Mouse (Mus musculus) ES-CJ7 (cell line): ENCODE results near the gene Crtap.
"Not testable (repeated sequence)": the region's sequence is repeated elsewhere in the genome, so short reads cannot be mapped to it uniquely, and the experiment has no call there.

Experiments used
- DNase-seq: peaks from one replicate; pipeline ENCODE4 v3.0.0; 2011; ENCODE audit warnings: low read depth, low spot score

Crtap gene

GRCm38 (mm10) chr9:114395258-114395657, 4.8 kb upstream of the Crtap start:
- DNase-seq: peak; percentile 87

- no peak for DNase-seq
Measured at GRCm38 (mm10) chr9:114394677-114395076, 4.2 kb upstream of the Crtap start.

GRCm38 (mm10) chr9:114394136-114394535, 3.7 kb upstream of the Crtap start:
- peak; percentile 85 for DNase-seq

- peak; percentile 75 for DNase-seq
Measured at GRCm38 (mm10) chr9:114390749-114391075, 237 bp upstream of the Crtap start.

DNA sequence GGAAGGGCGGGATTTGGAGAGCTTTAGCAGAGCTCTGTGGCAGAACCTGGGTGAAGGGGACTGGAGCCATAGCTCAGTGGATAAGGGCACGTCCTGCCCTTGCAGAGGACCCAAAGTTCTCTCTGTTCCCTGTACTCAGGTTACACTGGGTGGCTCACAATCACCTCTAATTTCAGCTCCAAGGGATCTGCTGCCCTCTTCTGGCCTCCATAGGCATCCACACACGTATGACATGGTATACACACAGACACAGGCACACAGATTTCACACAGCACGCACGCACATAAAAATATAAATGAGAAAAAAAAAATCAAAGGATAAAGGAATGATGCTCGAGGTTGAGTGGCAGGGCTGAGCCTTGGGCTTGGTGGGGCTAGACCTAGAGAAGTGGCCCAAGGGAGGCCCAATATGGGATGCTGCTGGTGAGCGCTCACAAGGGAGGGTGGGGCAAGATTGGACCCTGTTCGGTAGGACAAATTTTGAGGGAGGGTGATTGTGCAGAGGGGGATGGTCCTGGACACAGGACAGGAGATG, 1.0 kb downstream of the Crtap start:
- peak; percentile 80 for DNase-seq

DNA sequence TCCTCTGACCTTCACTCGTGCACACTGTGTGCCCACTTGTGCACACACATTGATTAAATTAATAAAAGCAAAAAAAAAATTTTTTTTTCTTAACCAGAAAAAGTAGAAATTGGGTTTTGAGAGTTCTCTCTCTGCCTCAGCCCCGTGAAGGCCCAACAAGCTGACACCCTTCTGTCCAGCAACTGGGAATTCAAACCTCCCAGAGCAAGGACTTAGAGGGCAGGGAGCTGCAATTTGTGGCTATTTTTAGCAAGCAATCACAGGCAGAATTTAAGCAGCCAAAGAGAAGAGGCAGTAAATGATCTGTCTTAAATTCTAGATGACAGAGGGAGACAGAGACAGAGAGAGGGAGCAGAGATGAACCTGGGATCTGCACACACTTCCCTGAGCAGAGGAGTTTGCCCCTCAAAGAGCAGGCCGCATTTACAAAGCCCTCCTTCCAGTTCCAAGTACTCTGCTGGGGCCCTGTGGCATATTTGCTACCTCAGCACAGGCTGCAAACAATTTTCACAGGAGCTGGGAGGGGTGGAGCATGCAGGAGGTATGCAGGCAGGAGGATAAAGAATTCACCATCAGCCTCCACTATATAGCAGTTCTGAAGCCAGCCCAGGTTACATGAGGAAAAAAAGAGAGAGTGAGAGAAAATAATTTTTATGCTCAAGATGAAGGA, 1.6 kb downstream of the Crtap start:
- DNase-seq: no peak

GRCm38 (mm10) chr9:114388288-114388687, 2.2 kb downstream of the Crtap start:
- no peak for DNase-seq

DNA sequence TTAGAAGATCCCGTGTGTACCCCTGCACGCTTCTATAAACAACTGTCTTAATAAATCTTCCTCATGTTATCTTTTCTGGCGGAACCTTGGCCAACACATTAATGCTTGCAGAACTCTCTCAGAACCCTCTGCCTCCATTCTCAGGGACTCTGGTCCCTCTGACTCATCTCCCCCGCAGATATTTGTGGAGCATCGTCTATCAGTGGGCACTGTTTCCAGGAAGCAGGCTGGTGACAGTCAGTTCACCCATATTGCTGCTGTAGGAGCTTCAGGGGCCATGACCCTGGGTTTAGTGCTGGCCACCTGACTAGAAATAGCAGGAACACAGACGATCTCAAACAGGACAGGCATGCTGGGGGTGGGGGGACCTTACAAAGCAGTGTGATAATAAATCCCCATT, 3.4 kb downstream of the Crtap start:
- DNase-seq: no peak

DNA sequence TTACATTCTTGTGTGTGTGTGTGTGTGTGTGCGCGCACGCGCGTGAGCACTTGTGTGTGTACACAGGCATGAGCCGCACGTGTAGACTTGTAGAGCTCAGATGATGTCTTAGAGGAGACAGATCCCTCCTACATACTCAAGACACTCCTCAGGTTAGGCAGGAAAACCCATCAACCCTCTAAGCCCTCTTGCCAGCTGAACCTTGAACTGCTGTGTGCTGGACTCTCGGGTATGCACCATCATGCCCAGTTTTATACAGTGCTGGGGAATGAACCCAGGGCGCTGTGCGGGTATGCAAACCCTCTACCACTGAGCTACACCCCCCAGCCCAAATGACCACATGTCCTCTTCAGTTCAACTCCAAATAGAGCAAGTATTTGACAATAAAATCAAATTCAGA, 5.3 kb downstream of the Crtap start:
- DNase-seq: no peak

DNA sequence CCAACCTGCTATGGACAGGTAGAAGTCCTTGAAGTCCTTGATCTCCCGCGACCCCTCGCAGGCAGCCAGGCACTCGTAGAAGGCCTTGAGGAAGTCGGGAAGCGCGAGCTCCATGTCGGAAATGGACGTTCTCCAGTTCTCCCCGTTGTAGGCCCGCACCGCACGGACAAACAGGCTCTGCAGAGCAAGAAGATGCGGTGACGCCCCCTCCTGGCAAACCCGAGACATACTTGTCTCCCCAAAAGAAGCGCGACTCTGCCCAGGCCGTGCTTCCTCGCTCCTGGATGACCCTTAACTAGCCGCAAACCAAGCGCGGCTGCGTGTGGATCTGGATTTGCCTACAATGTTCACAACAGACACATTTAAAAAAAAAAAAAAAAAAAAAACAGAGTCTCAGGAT, 5.8 kb downstream of the Crtap start:
- DNase-seq: peak; percentile 64

- DNase-seq: no peak
Measured at GRCm38 (mm10) chr9:114382936-114383710, 7.4 kb downstream of the Crtap start.

DNA sequence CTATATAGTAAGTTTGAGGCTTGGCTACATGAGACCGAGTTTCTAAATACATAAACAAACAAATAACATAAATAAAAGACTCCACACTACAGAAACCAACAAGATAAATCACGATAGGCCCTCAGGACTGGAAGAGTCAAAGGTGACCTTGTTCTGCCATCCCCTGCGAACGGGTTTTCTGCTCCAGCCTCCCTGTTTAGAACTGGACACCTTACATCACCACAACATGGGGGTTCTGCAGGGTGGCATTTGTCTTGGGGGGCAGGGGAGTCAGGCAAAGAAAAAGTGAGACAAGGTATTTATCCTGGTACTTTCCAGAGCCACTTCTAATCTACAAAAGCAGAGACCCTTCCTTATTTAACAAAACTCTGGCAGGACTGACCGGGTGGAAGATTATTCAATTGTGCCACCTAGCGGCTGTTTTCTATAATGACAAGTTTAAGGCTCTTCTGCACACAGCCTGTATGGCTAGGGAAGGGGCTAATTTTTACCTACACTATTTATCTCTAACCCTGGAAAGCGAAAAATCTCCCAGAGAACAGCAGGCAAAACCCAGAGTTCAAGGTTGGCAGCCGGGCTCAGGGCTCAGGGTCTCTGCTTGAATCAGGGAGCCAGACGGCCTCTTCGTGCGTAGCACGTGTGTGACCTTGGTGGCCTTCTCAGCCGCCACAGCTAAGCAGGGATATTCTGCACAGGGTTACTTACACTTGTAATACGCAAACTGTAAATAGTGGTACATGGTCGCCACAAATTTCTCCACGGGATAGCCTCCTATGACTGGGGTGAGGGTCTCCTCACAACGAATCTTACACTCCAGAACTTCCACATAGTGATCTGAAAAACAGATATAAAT, 9.4 kb downstream of the Crtap start:
- DNase-seq: peak; percentile 62

- DNase-seq: peak; percentile 45
Measured at GRCm38 (mm10) chr9:114379871-114380270, 10.6 kb downstream of the Crtap start.

- no peak for DNase-seq
Measured at GRCm38 (mm10) chr9:114377168-114377567, 13.3 kb downstream of the Crtap start.

DNA sequence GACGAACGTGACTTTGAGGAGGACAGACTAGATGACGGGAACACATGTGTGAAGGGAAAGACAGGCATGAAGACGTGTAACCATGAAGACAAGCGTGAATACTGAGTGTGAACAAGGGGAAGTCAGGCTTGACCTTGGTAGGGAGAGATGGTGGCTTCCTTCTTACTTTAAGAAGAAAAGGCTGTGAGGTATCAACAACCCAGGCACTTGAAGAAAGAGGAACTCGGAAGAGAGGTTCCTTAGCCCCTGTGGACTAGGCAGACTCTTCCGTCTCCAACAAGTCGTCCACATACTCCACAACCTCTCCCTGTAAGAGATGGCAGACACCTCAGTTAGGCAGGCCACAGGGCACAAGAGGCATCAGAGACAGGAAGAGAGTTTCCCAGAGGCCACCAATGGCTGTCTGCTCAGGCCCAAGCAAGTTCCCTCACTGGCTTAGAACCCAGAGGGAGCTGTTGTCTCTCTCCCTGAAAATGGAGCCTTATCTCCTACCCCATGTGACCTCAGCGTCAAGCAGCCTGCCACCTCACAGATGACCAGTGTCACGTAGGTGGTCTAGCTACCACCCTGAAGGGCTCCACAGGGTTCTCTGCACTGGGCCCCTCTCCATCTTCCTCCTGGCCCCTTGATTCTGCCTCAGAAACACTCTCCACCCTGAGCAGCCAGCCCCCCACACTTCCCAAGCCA, 15.1 kb downstream of the Crtap start:
- no peak for DNase-seq

- DNase-seq: peak; percentile 58
Measured at GRCm38 (mm10) chr9:114371717-114372116, 18.8 kb downstream of the Crtap start.

GRCm38 (mm10) chr9:114369389-114369788, 21.1 kb downstream of the Crtap start:
- not testable (repeated sequence) for DNase-seq

DNA sequence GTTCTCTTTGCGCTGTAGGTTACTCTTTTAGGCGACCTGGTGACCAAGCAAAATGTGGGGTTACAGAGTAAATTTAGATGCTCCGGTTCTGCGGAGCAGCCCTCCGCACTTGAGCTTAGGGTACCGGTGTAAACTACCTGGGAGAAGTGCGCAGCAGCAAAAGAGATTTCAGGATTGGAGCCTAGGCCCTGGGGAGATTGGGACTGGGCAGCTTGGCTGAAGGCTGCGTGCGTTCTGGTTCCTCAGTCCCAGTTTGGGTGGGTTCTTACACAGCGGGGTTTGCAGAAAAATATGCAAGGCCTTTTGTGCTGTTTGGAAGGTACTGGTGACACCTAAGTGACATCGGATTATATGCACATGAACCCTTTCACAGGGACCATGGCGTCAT, 22.0 kb downstream of the Crtap start:
- no peak for DNase-seq

- DNase-seq: peak; percentile 84
Measured at GRCm38 (mm10) chr9:114367783-114368470, 22.5 kb downstream of the Crtap start.

DNA sequence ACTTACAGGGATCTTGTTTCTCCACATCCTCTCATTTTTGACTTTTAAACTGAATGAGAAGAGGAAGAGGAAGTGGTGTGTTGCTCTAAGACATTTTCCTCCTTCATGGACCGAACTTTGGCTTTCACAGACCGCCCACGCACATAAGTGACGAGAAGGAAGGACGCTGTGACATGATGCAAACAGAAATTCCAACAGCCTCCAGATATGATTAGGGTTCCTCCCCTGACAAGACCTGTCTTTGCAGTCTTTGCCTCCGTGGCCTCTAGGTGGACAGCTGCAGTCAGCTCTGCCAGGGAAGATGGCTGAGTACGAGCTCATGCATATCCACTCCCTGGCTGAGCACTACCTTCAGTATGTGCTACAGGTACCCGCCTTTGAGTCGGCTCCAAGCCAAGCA, 60.6 kb downstream of the Crtap start, which contains the start of gene Bcl2a1c:
Gene Bcl2a1c (plus strand): TSS at position 281 of the 400 bp plus-strand sequence.
- not testable (repeated sequence) for DNase-seq

DNA sequence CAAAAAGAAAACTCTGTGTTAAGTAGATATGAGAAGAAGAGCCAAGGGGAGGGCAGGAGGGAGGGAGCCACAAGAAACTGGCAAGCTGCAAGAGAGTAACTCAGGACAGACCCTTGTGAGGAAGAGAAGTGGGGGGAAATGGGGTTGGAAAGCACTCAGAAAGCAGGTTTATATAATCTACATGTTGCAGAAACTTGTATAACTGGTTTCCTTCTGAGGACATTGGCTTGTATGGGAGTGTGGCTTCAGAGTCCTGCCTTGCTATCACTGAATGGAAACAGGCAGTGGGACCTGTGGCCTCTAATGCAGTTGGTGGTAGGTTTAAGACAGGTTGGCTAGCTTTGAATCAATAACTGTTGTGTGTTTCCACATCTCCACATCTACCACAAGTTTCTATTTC, 62.1 kb downstream of the Crtap start:
- DNase-seq: not testable (repeated sequence)
